Mouse (Mus musculus) heart, embryonic 13.5 days (tissue): Measurements from ENCODE around the gene Pola1. TPM values are rescaled to one million over a fixed set of nuclear protein-coding genes. Genes with fewer than 3 reads are reported as not detected.

Experiments used
- ATAC-seq: fragments of 200-750 bp; cut with Nextera tagmentation; 2 replicates; pipeline ENCODE4 v1.8.0; 2017; ENCODE audit warnings: moderate TSS enrichment; ENCODE audit not compliant: insufficient number of reproducible peaks, low FRiP score, low TSS enrichment; ENCODE audit errors: extremely low read depth
- H3K27ac ChIP-seq: fragments of 300-500 bp; sonication (generic); replicated peaks from 2 replicates; pipeline ENCODE4 v1.5.1; 2015; ENCODE audit warnings: moderate library complexity, mild to moderate bottlenecking, inconsistent platforms
- H3K27me3 ChIP-seq: fragments of 300-500 bp; sonication (generic); replicated peaks from 2 replicates; pipeline ENCODE4 v1.6.1; 2015; ENCODE audit warnings: mild to moderate bottlenecking, inconsistent platforms
- H3K36me3 ChIP-seq: fragments of 300-500 bp; sonication (generic); 2 replicates; pipeline ENCODE4 v1.6.1; 2015; ENCODE audit warnings: mild to moderate bottlenecking, inconsistent platforms
- H3K4me1 ChIP-seq: fragments of 300-500 bp; sonication (generic); 2 replicates; pipeline ENCODE4 v1.6.1; 2015; ENCODE audit warnings: inconsistent platforms
- H3K4me2 ChIP-seq: fragments of 300-500 bp; sonication (generic); 2 replicates; pipeline ENCODE4 v1.6.1; 2015; ENCODE audit warnings: inconsistent platforms, mild to moderate bottlenecking, moderate library complexity
- H3K4me3 ChIP-seq: fragments of 300-500 bp; sonication (generic); 2 replicates; pipeline ENCODE4 v1.5.1; 2015; ENCODE audit warnings: moderate library complexity, mild to moderate bottlenecking, inconsistent platforms
- H3K9ac ChIP-seq: fragments of 300-500 bp; sonication (generic); 2 replicates; pipeline ENCODE4 v1.6.1; 2015; ENCODE audit warnings: inconsistent platforms, mild to moderate bottlenecking, moderate library complexity
- H3K9me3 ChIP-seq: fragments of 300-500 bp; sonication (generic); 2 replicates; pipeline ENCODE4 v1.6.1; 2016; ENCODE audit warnings: inconsistent platforms
- WGBS: fragments of 180-500 bp; shearing (Covaris S2); methylation state at CpG from one replicate; pipeline ENCODE4 v1.1.7; 2015; ENCODE audit warnings: mixed read lengths; 5-methylcytosine and 5-hydroxymethylcytosine counted together
- polyA plus RNA-seq: library from polyadenylated mRNA; unstranded; fragments of >200 nt; fragmentation: Nextera tagmentation; extraction: Ambion mirVana; gene quantifications from 2 replicates; pipeline ENCODE4 v1.2.1, GENCODE M21; 2015

Pola1 gene
- polyA plus RNA-seq, 1 experiment from 2014 or later = 9.8 TPM

GRCm38 (mm10) chrX:93285091-93285490 is 346.9 kb downstream of the Pola1 start:
- Histone ChIP-seq H3K9ac (no peak overlapping the region), H3K4me1 (peaks cover 10% of the 10 kb centered on the region), H3K4me3 (no peak overlapping the region), H3K36me3 (no peaks in the 10 kb centered on the region), H3K27me3 (peaks cover 95% of the 10 kb centered on the region), H3K4me2 (no peak overlapping the region), H3K9me3 (no peaks in the 10 kb centered on the region), H3K27ac (no peak overlapping the region)
- ATAC-seq = no peak
- WGBS = 15% methylated on average over 10 of the region's 10 CpGs

- no peaks in the 10 kb centered on the region for H3K9me3 ChIP-seq
- no peaks in the 10 kb centered on the region for H3K4me1 ChIP-seq
- peaks cover 84% of the 10 kb centered on the region for H3K27me3 ChIP-seq
- WGBS = 11% methylated on average over 5 of the region's 5 CpGs
- no peak overlapping the region for H3K9ac ChIP-seq
- no peak for ATAC-seq
- H3K36me3 ChIP-seq = no peaks in the 10 kb centered on the region
- peak overlapping the region; percentile 51 for H3K4me2 ChIP-seq
- peak overlapping the region; percentile 30 for H3K4me3 ChIP-seq
- H3K27ac ChIP-seq = no peak overlapping the region
These were observed 350.2 kb downstream of the Pola1 start for GRCm38 (mm10) chrX:93281756-93282155.

- Histone ChIP-seq H3K36me3 (no peaks in the 10 kb centered on the region), H3K4me2 (peak overlapping the region; percentile 51), H3K27ac (no peak overlapping the region), H3K9me3 (no peaks in the 10 kb centered on the region), H3K4me3 (peak overlapping the region; percentile 30), H3K4me1 (no peaks in the 10 kb centered on the region), H3K9ac (no peak overlapping the region), H3K27me3 (peaks cover 80% of the 10 kb centered on the region)
- ATAC-seq = no peak
- 9% methylated on average over 23 of the region's 23 CpGs for WGBS
These were observed 350.8 kb downstream of the Pola1 start for GRCm38 (mm10) chrX:93281028-93281723.

- no peak overlapping the region for H3K4me2 ChIP-seq
- no peaks in the 10 kb centered on the region for H3K4me1 ChIP-seq
- no peak overlapping the region for H3K4me3 ChIP-seq
- no peaks in the 10 kb centered on the region for H3K36me3 ChIP-seq
- H3K27me3 ChIP-seq = peaks cover 70% of the 10 kb centered on the region
- no peak overlapping the region for H3K27ac ChIP-seq
- H3K9ac ChIP-seq = no peak overlapping the region
- ATAC-seq = no peak
- no peaks in the 10 kb centered on the region for H3K9me3 ChIP-seq
- WGBS = 26% methylated on average over 6 of the region's 11 CpGs
These were observed 352.0 kb downstream of the Pola1 start for GRCm38 (mm10) chrX:93279940-93280339.

- ATAC-seq = no peak
- 38% methylated on average over 3 of the region's 3 CpGs for WGBS
- Histone ChIP-seq H3K4me1 (no peaks in the 10 kb centered on the region), H3K36me3 (no peaks in the 10 kb centered on the region), H3K4me3 (no peak overlapping the region), H3K9me3 (no peaks in the 10 kb centered on the region), H3K27me3 (peaks cover 31% of the 10 kb centered on the region), H3K4me2 (no peak overlapping the region), H3K27ac (no peak overlapping the region), H3K9ac (no peak overlapping the region)
These were observed 356.3 kb downstream of the Pola1 start for GRCm38 (mm10) chrX:93275689-93276088.

Other genes starting within 250 kb of the Pola1 start
- gene Pcyt1b, start 22.7 kb upstream of the Pola1 start, polyA plus RNA-seq = 1.5 and 1.8 TPM in 2 replicates
- gene Pdk3, start 200.0 kb upstream of the Pola1 start, polyA plus RNA-seq = 130 TPM in 2 replicates